8 mouse cellular contexts compared by ENCODE assay signal in the genomic region with DNA sequence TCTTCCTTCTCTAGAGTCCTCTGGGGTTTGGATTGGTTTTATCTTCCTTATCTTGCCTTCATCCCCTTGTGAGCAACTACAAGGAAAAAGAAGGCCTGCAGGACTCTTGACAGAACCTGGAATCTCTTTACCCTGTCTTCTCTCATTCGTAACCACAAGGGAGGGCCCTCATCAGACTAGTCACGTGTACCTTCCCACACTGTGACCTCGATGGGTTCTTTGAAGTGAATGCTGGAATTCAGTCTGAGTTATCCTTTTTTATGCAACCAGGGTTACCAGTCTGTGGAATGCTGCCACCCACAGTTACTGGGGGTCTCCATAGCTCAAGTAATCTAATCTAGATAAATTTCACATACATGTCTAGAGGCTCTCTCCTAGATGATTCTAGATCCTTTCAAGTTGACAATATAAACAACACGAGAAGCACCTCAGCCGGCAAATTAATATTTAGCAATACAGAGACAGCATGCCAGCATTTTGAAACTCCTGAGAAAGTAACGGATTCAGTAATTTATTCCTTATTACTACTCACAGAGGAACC. TPM values are rescaled to one million over a fixed set of nuclear protein-coding genes. Genes with fewer than 3 reads are reported as not detected.
DNase-seq lines count a peak whose midpoint lies in the region; ATAC-seq and TF ChIP-seq lines count a peak whose summit lies in the region.

No protein-coding gene starts in this region.

- H3K9me3 ChIP-seq in heart, embryonic 15.5 days (replicated peaks): no peaks in the 10 kb centered on the region
- no peaks in the 10 kb centered on the region for H3K9me3 ChIP-seq in forebrain, embryonic 14.5 days (replicated peaks; ENCODE audit: control insufficient read depth, low read length)
- no peaks in the 10 kb centered on the region for H3K9me3 ChIP-seq in liver, embryonic 14.5 days (ENCODE audit: control insufficient read depth, low read length)

- no peak overlapping the region for H3K27ac ChIP-seq in heart, embryonic 15.5 days
- H3K27ac ChIP-seq in forebrain, embryonic 14.5 days (ENCODE audit: low read depth, low read length): no peak overlapping the region
- no peak overlapping the region for H3K27ac ChIP-seq in liver, embryonic 14.5 days

- no peak for ATAC-seq in heart, embryonic 15.5 days (replicated peaks; ENCODE audit: insufficient number of reproducible peaks, insufficient read depth, low FRiP score, low read depth)
- peak; percentile 22 for ATAC-seq in forebrain, embryonic 14.5 days
- no peak for ATAC-seq in liver, embryonic 14.5 days (ENCODE audit: insufficient read depth)

- H3K9ac ChIP-seq in heart, embryonic 15.5 days: 0 out of 2 replicates have a peak overlapping the region, but pooled peaks have one; percentile 90
- peak overlapping the region; percentile 87 for H3K9ac ChIP-seq in forebrain, embryonic 14.5 days (ENCODE audit: low read length)
- H3K9ac ChIP-seq in liver, embryonic 14.5 days (replicated peaks): peak overlapping the region; percentile 95

- H3K4me1 ChIP-seq in heart, embryonic 15.5 days (replicated peaks): peaks cover 13% of the 10 kb centered on the region; the same call in 1 of the 2 replicates
- H3K4me1 ChIP-seq in forebrain, embryonic 14.5 days (ENCODE audit: control insufficient read depth, insufficient read depth, low read length): peaks cover 4% of the 10 kb centered on the region; the same call in 1 of the 2 replicates
- peaks cover 6 to 8% of the 10 kb centered on the region in 2 experiments for H3K4me1 ChIP-seq in liver, embryonic 14.5 days (replicated peaks; ENCODE audit: control insufficient read depth in 2 of 2, insufficient read depth in 2 of 2, low read length in 1 of 2)

- intact Hi-C loops in heart, postnatal 36 days (cut with DNase I): loop anchor here (5.0 to 10.0 kb wide), 2 partner anchors 120 to 193 kb away; partner anchors contain the start of gene Ranbp2

- peak overlapping the region; percentile 99 for H3K4me3 ChIP-seq in heart, embryonic 15.5 days
- H3K4me3 ChIP-seq in forebrain, embryonic 14.5 days (ENCODE audit: low read depth, low read length): peak overlapping the region; percentile 76
- H3K4me3 ChIP-seq in liver, embryonic 14.5 days (ENCODE audit: insufficient read depth in 1 of 2, low read depth in 2 of 2, low read length in 2 of 2): peak overlapping the region; percentile 11 to 97; a peak in 3 of 4 replicates

- 38% methylated on average over 6 of the region's 6 CpGs for WGBS in heart, embryonic 15.5 days
- WGBS in forebrain, embryonic 14.5 days: 30% methylated on average over 6 of the region's 6 CpGs
- WGBS in liver, embryonic 14.5 days (ENCODE audit: insufficient replicate concordance): 25% methylated on average over 6 of the region's 6 CpGs

- no peaks in the 10 kb centered on the region for H3K27me3 ChIP-seq in heart, embryonic 15.5 days
- no peaks in the 10 kb centered on the region for H3K27me3 ChIP-seq in forebrain, embryonic 14.5 days (replicated peaks; ENCODE audit: control insufficient read depth, insufficient read depth, low read length)
- H3K27me3 ChIP-seq in liver, embryonic 14.5 days (ENCODE audit: control insufficient read depth, insufficient read depth, low read length): no peaks in the 10 kb centered on the region

- peak overlapping the region; percentile 65 for H3K4me2 ChIP-seq in heart, embryonic 15.5 days
- peak overlapping the region; percentile 57 for H3K4me2 ChIP-seq in forebrain, embryonic 14.5 days (ENCODE audit: low read length)
- peak overlapping the region; percentile 84 for H3K4me2 ChIP-seq in liver, embryonic 14.5 days (ENCODE audit: low read depth)

- no peak for DNase-seq in heart, postnatal 36 days
- DNase-seq in NIH3T3 (ENCODE audit: low read depth): peak; percentile 13
- peak; percentile 16 for DNase-seq in forebrain, embryonic 14.5 days (ENCODE audit: low spot score)
- DNase-seq in liver, embryonic 14.5 days (ENCODE audit: low read depth in 3 of 3, low spot score in 3 of 3): no peak
- DNase-seq in thymus, postnatal 14 days: no peak
- no peak for DNase-seq in right cerebral cortex, postnatal 10 days (ENCODE audit: low spot score in 2 of 2)
- DNase-seq in testis, postnatal 10 days (ENCODE audit: low spot score): no peak

- no peak for TF ChIP-seq EP300 in liver, embryonic 14.5 days (IDR thresholded peaks at IDR 0.05; ENCODE audit: low read depth)

- H3K36me3 ChIP-seq in heart, embryonic 15.5 days: peaks cover 9% of the 10 kb centered on the region; the same call in 1 of the 2 replicates
- H3K36me3 ChIP-seq in forebrain, embryonic 14.5 days (ENCODE audit: control insufficient read depth, insufficient read depth, low read length): peaks cover 9% of the 10 kb centered on the region
- no peaks in the 10 kb centered on the region; the same call in 1 of the 2 replicates for H3K36me3 ChIP-seq in liver, embryonic 14.5 days (replicated peaks; ENCODE audit: control insufficient read depth, insufficient read depth, low read depth)

- TF ChIP-seq CTCF in liver, embryonic 14.5 days (IDR thresholded peaks at IDR 0.05; ENCODE audit: low read depth): no peak

RNA-seq across cellular contexts. Expression of gene Gcc2, which starts 0.6 kb away (rescaled TPM):
- 36.4 and 46.3 TPM in 2 replicates for polyA plus RNA-seq in heart, embryonic 15.5 days (2015; fragmentation: Nextera tagmentation; extraction: Ambion mirVana)
- 10 to 100 TPM; 27.9 to 34.5 TPM for total RNA-seq in heart, postnatal 36 days (2021)
- polyA plus RNA-seq in forebrain, embryonic 14.5 days (2014; fragmentation: Nextera tagmentation; extraction: Ambion mirVana): 56.8 and 58.8 TPM in 2 replicates
- polyA plus RNA-seq in liver, embryonic 14.5 days (2012; rRNA removed): 5.8 and 9.4 TPM in 2 replicates
- 20.1 and 20.6 TPM in 2 replicates for polyA plus RNA-seq in liver, embryonic 14.5 days (2014; fragmentation: Nextera tagmentation; extraction: Ambion mirVana)

RNA-seq across cellular contexts. Expression of gene Gm4981, which starts 18.2 kb away (rescaled TPM):
- not detected in 2 replicates for polyA plus RNA-seq in heart, embryonic 15.5 days (2015; fragmentation: Nextera tagmentation; extraction: Ambion mirVana)
- total RNA-seq in heart, postnatal 36 days (2021): not detected
- not detected in 2 replicates for polyA plus RNA-seq in forebrain, embryonic 14.5 days (2014; fragmentation: Nextera tagmentation; extraction: Ambion mirVana)
- polyA plus RNA-seq in liver, embryonic 14.5 days (2012; rRNA removed): not detected in 2 replicates
- not detected in 2 replicates for polyA plus RNA-seq in liver, embryonic 14.5 days (2014; fragmentation: Nextera tagmentation; extraction: Ambion mirVana)

RNA-seq across cellular contexts. Expression of gene Duxf3, which starts 22.2 kb away (rescaled TPM):
- polyA plus RNA-seq in heart, embryonic 15.5 days (2015; fragmentation: Nextera tagmentation; extraction: Ambion mirVana): not detected in 2 replicates
- not detected for total RNA-seq in heart, postnatal 36 days (2021)
- polyA plus RNA-seq in forebrain, embryonic 14.5 days (2014; fragmentation: Nextera tagmentation; extraction: Ambion mirVana): not detected in 2 replicates
- not detected in 2 replicates for polyA plus RNA-seq in liver, embryonic 14.5 days (2012; rRNA removed)
- not detected in 2 replicates for polyA plus RNA-seq in liver, embryonic 14.5 days (2014; fragmentation: Nextera tagmentation; extraction: Ambion mirVana)

RNA-seq across cellular contexts. Expression of gene AW822073, which starts 30.0 kb away (rescaled TPM):
- not detected in 2 replicates for polyA plus RNA-seq in heart, embryonic 15.5 days (2015; fragmentation: Nextera tagmentation; extraction: Ambion mirVana)
- total RNA-seq in heart, postnatal 36 days (2021): not detected
- polyA plus RNA-seq in forebrain, embryonic 14.5 days (2014; fragmentation: Nextera tagmentation; extraction: Ambion mirVana): not detected in 2 replicates
- not detected in 2 replicates for polyA plus RNA-seq in liver, embryonic 14.5 days (2012; rRNA removed)
- polyA plus RNA-seq in liver, embryonic 14.5 days (2014; fragmentation: Nextera tagmentation; extraction: Ambion mirVana): not detected in 2 replicates

Comparison
In these comparisons a context has a peak if more than half of its experiments do, and no peak if none do; other contexts are left out.
1. DNase-seq: peak in NIH3T3 (single experiment) and forebrain, embryonic 14.5 days (single experiment); none in heart, postnatal 36 days (0 of 2), liver, embryonic 14.5 days (0 of 3), thymus, postnatal 14 days (single experiment), right cerebral cortex, postnatal 10 days (0 of 2) and testis, postnatal 10 days (single experiment).
2. Peak in every context shown above with its lines, with median percentiles within 50 percentile points of each other: H3K4me2 ChIP-seq, H3K4me3 ChIP-seq and H3K9ac ChIP-seq.